Mouse (Mus musculus) heart, embryonic 14.5 days (tissue): ENCODE measurements around the gene Rtn2. TPM values are rescaled to one million over a fixed set of nuclear protein-coding genes. Genes with fewer than 3 reads are reported as not detected.

Experiments
- ATAC-seq: fragments of 200-750 bp; cut with Nextera tagmentation; 2 replicates; pipeline ENCODE4 v1.8.0; 2017; ENCODE audit warnings: low read depth, moderate TSS enrichment; ENCODE audit not compliant: insufficient number of reproducible peaks, insufficient read depth, low FRiP score
- H3K27ac ChIP-seq, 2 experiments: fragments of 200-500 bp in 1 of 2; fragments of 300-500 bp in 1 of 2; sonication (generic) in 1 of 2; replicated peaks in 1 of 2; 2 replicates each; pipeline ENCODE4 v1.5.1; 2012 to 2014; ENCODE audit warnings: low read depth in 2 of 2, low read length in 2 of 2, control low read depth in 1 of 2, mild to moderate bottlenecking in 1 of 2, mixed read lengths in 1 of 2; ENCODE audit not compliant: control insufficient read depth in 1 of 2, insufficient read depth in 1 of 2
- H3K27me3 ChIP-seq: fragments of 300-500 bp; sonication (generic); 2 replicates; pipeline ENCODE4 v1.6.1; 2014; ENCODE audit warnings: mild to moderate bottlenecking, low read length, control low read depth; ENCODE audit not compliant: control insufficient read depth, insufficient read depth
- H3K36me3 ChIP-seq: fragments of 300-500 bp; sonication (generic); 2 replicates; pipeline ENCODE4 v1.6.1; 2014; ENCODE audit warnings: mild to moderate bottlenecking, control low read depth, low read length, mixed read lengths; ENCODE audit not compliant: control insufficient read depth, insufficient read depth
- H3K4me1 ChIP-seq, 2 experiments: fragments of 200-500 bp in 1 of 2; fragments of 300-500 bp in 1 of 2; sonication (generic) in 1 of 2; 2 replicates each; pipeline ENCODE4 v1.6.1; 2012 to 2014; ENCODE audit warnings: low read length in 2 of 2, control low read depth in 1 of 2, mixed read lengths in 1 of 2; ENCODE audit not compliant: control insufficient read depth in 2 of 2, insufficient read depth in 2 of 2
- H3K4me2 ChIP-seq: fragments of 300-500 bp; sonication (generic); 2 replicates; pipeline ENCODE4 v1.6.1; 2014; ENCODE audit warnings: mild to moderate bottlenecking, low read length
- H3K4me3 ChIP-seq, 2 experiments: fragments of 200-500 bp in 1 of 2; fragments of 300-500 bp in 1 of 2; sonication (generic) in 1 of 2; 2 replicates each; pipeline ENCODE4 v1.5.1; 2012 to 2014; ENCODE audit warnings: low read length in 2 of 2, mild to moderate bottlenecking in 2 of 2, control low read depth in 1 of 2, low read depth in 1 of 2, moderate library complexity in 1 of 2; ENCODE audit not compliant: control insufficient read depth in 1 of 2, insufficient read depth in 1 of 2
- H3K9ac ChIP-seq: fragments of 300-500 bp; sonication (generic); 2 replicates; pipeline ENCODE4 v1.6.1; 2014; ENCODE audit warnings: mild to moderate bottlenecking, low read length
- H3K9me3 ChIP-seq: fragments of 300-500 bp; sonication (generic); 2 replicates; pipeline ENCODE4 v1.6.1; 2016; ENCODE audit warnings: low read length, control low read depth; ENCODE audit not compliant: control insufficient read depth
- WGBS: fragments of 180-500 bp; shearing (Covaris S2); extraction: QIAGEN DNeasy Blood & Tissue Kit; methylation state at CpG from one replicate; pipeline ENCODE4 v1.1.7; 2014; 5-methylcytosine and 5-hydroxymethylcytosine counted together
- polyA plus RNA-seq: library from polyadenylated mRNA; unstranded; fragments of >200 nt; fragmentation: Nextera tagmentation; extraction: Ambion mirVana; gene quantifications from 2 replicates; pipeline ENCODE4 v1.2.1, GENCODE M21; 2014

The Rtn2 gene
- polyA plus RNA-seq, 1 experiment from 2014 or later: 43.6 TPM

- H3K9me3 ChIP-seq: no peaks in the 10 kb centered on the region
- no peaks in the 10 kb centered on the region for H3K27me3 ChIP-seq
- no peak overlapping the region for H3K27ac ChIP-seq
- H3K9ac ChIP-seq: no peak overlapping the region
- 91% methylated on average over 8 of the region's 8 CpGs for WGBS
- no peak for ATAC-seq
- H3K4me2 ChIP-seq: no peak overlapping the region
- peaks cover 18% of the 10 kb centered on the region for H3K36me3 ChIP-seq
- peaks cover 13 to 39% of the 10 kb centered on the region in 2 experiments for H3K4me1 ChIP-seq
- no peak overlapping the region for H3K4me3 ChIP-seq
Observed at GRCm38 (mm10) chr7:19240905-19241463, 41.4 kb upstream of the Rtn2 start.

GRCm38 (mm10) chr7:19242005-19242404 lies 40.4 kb upstream of the Rtn2 start:
- WGBS: 97% methylated on average over 1 of the region's 1 CpGs
- H3K36me3 ChIP-seq: peaks cover 27% of the 10 kb centered on the region
- no peak for ATAC-seq
- no peak overlapping the region for H3K4me3 ChIP-seq
- no peaks in the 10 kb centered on the region for H3K27me3 ChIP-seq
- peaks cover 6 to 28% of the 10 kb centered on the region in 2 experiments; a peak in 3 of 4 replicates for H3K4me1 ChIP-seq
- H3K9ac ChIP-seq: no peak overlapping the region
- H3K4me2 ChIP-seq: no peak overlapping the region
- H3K9me3 ChIP-seq: no peaks in the 10 kb centered on the region
- H3K27ac ChIP-seq: no peak overlapping the region

- 70% methylated on average over 5 of the region's 5 CpGs for WGBS
- H3K36me3 ChIP-seq: peaks cover 31% of the 10 kb centered on the region
- no peak overlapping the region for H3K4me3 ChIP-seq
- H3K9me3 ChIP-seq: no peaks in the 10 kb centered on the region
- H3K27me3 ChIP-seq: no peaks in the 10 kb centered on the region
- H3K27ac ChIP-seq: no peak overlapping the region
- ATAC-seq: no peak
- H3K4me1 ChIP-seq: peaks cover 3 to 11% of the 10 kb centered on the region in 2 experiments; a peak in 3 of 4 replicates
- no peak overlapping the region for H3K4me2 ChIP-seq
- no peak overlapping the region for H3K9ac ChIP-seq
Observed at GRCm38 (mm10) chr7:19243858-19244257, 38.6 kb upstream of the Rtn2 start.

GRCm38 (mm10) chr7:19245083-19245482 lies 37.3 kb upstream of the Rtn2 start:
- Histone ChIP-seq H3K9ac (no peak overlapping the region), H3K4me2 (no peak overlapping the region), H3K36me3 (peaks cover 31% of the 10 kb centered on the region), H3K4me1 (no peaks in the 10 kb centered on the region), H3K9me3 (no peaks in the 10 kb centered on the region), H3K27me3 (no peaks in the 10 kb centered on the region), H3K27ac (no peak overlapping the region), H3K4me3 (no peak overlapping the region)
- WGBS: 63% methylated on average over 3 of the region's 3 CpGs
- ATAC-seq: no peak

- Histone ChIP-seq H3K27ac (no peak overlapping the region), H3K4me2 (no peak overlapping the region), H3K9ac (no peak overlapping the region), H3K9me3 (no peaks in the 10 kb centered on the region), H3K27me3 (no peaks in the 10 kb centered on the region), H3K4me1 (no peaks in the 10 kb centered on the region), H3K36me3 (peaks cover 26% of the 10 kb centered on the region), H3K4me3 (no peak overlapping the region)
- ATAC-seq: no peak
- WGBS: 88% methylated on average over 1 of the region's 1 CpGs
Observed at GRCm38 (mm10) chr7:19246855-19247254, 35.6 kb upstream of the Rtn2 start.

GRCm38 (mm10) chr7:19247511-19247910 lies 34.9 kb upstream of the Rtn2 start:
- Histone ChIP-seq H3K4me3 (no peak overlapping the region), H3K9ac (no peak overlapping the region), H3K4me1 (no peaks in the 10 kb centered on the region), H3K27ac (no peak overlapping the region), H3K36me3 (peaks cover 26% of the 10 kb centered on the region), H3K27me3 (no peaks in the 10 kb centered on the region), H3K9me3 (no peaks in the 10 kb centered on the region), H3K4me2 (no peak overlapping the region)
- WGBS: 96% methylated on average over 2 of the region's 2 CpGs
- ATAC-seq: no peak

- H3K27me3 ChIP-seq: no peaks in the 10 kb centered on the region
- no peaks in the 10 kb centered on the region for H3K4me1 ChIP-seq
- ATAC-seq: no peak
- 80% methylated on average over 4 of the region's 4 CpGs for WGBS
- no peak overlapping the region for H3K4me2 ChIP-seq
- no peak overlapping the region for H3K4me3 ChIP-seq
- no peaks in the 10 kb centered on the region for H3K9me3 ChIP-seq
- no peak overlapping the region for H3K27ac ChIP-seq
- peaks cover 28% of the 10 kb centered on the region for H3K36me3 ChIP-seq
- no peak overlapping the region for H3K9ac ChIP-seq
Observed at GRCm38 (mm10) chr7:19252078-19252477, 30.3 kb upstream of the Rtn2 start.

GRCm38 (mm10) chr7:19253437-19253836 lies 29.0 kb upstream of the Rtn2 start:
- Histone ChIP-seq H3K9ac (no peak overlapping the region), H3K27me3 (no peaks in the 10 kb centered on the region), H3K4me1 (no peaks in the 10 kb centered on the region), H3K9me3 (no peaks in the 10 kb centered on the region), H3K4me3 (no peak overlapping the region), H3K36me3 (peaks cover 38% of the 10 kb centered on the region), H3K27ac (no peak overlapping the region), H3K4me2 (no peak overlapping the region)
- ATAC-seq: no peak
- 64% methylated on average over 5 of the region's 5 CpGs for WGBS
